Mouse (Mus musculus): ENCODE measurements around the gene Grip2.

The Grip2 gene

GRCm38 (mm10) chr6:91729677-91730127, 97.3 kb downstream of the Grip2 start:
- no peak for DNase-seq (ENCODE audit: extremely low spot score)

GRCm38 (mm10) chr6:91728939-91729619, 98.0 kb downstream of the Grip2 start:
- DNase-seq (ENCODE audit: extremely low spot score), result no peak

- no peak for DNase-seq (ENCODE audit: extremely low spot score)
Measured at GRCm38 (mm10) chr6:91727361-91727760, 99.7 kb downstream of the Grip2 start.

GRCm38 (mm10) chr6:91721215-91721701, 105.8 kb downstream of the Grip2 start:
- peak; percentile 60 for DNase-seq (ENCODE audit: extremely low spot score)

DNA sequence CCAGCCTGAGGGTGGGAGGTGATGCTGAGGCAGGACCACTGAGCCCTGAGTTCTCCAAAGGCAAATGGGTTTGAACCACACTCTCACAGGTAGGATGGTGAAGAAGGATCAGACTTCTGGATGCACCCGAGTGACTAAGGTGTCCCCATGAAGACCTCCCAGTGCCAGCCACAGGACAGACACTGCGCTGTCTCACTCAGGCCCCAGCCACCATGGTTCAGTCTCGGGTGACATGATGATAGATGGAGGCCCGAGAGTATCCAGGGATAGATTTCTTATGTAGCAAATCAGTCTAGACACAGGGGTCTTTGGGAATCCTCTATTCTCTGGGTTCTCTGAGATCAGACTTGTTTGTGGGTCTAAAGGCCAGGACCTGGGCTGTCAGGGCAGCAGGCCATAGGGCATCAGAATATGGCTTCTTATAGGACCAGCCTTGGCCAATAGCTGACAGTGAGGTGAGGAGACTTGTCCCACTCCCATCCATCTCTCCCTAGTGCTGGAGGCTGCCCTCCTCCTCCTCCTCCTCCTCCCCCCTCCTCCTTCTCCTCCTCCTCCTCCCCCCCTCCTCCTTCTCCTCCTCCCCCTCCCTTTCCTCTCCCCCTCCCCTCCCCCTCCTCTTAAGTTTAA, 106.3 kb downstream of the Grip2 start:
- peak; percentile 53 for DNase-seq (ENCODE audit: extremely low spot score)

DNA sequence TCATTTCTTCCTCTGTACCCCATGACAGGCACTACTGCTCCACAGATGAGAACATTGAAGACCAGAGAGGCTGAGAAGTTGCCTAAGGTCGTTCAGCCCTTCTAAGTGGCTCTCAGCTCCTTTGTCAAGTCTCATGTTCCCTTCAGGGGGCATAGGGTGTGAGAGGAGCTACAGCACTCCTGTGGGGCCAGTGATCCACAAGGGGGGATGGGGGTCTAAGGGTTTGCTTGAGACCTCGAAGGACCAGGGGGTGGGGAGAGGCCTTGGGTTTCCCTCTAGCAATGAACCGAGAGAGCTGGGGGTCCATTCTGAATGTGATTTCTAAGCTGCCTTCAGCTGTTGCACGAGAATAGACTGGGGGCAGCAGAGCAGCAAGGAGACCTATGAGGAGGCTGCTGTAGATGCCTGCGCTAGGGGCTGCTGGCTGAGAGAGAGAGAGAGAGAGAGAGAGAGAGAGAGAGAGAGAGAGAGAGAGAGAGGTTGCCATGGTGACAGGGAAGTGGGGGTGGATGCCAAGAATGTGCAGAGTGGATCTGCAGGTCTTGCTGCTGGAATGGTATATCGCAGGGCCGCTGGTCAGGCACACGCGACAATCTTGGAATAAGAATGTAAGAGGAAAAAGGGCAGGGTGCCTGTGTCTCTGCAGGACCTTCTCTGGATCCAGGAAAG, 107.1 kb downstream of the Grip2 start:
- DNase-seq (ENCODE audit: extremely low spot score), result peak; percentile 70

DNA sequence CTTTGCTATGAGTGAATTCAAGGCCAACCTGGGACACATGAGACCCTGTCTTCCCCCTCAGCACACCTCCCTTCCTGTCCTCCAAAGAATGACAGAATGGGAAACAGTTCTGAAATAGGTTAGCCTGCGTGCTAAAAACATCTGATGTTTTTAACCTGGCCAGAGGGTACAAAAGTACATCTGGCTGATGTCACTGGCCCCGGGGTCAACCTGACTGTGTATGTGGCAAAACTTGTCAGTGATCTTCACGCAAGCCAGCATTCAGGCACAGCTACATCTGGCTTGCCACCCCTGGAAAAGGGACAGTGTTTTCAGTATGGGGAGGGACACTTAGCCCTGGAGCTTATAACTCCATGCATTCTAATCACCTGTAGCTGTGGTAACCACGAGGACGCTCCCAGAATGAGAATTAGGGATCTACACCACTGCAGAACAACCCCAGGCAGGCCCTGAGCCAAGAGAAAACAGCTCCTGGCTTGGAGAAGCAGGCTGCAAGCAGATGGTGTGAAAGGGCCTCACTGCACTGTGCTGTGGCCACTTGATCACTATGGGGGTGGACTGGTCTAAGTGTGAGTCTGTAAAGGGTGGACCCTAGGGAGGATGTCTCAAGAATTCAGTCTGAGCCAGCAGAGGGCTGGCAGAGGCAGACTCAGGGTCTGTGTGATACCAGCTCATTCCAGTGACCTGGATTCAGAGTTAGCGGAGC, 107.9 kb downstream of the Grip2 start:
- DNase-seq (ENCODE audit: extremely low spot score), result no peak

- DNase-seq (ENCODE audit: extremely low spot score), result no peak
Measured at GRCm38 (mm10) chr6:91718603-91719002, 108.4 kb downstream of the Grip2 start.

DNA sequence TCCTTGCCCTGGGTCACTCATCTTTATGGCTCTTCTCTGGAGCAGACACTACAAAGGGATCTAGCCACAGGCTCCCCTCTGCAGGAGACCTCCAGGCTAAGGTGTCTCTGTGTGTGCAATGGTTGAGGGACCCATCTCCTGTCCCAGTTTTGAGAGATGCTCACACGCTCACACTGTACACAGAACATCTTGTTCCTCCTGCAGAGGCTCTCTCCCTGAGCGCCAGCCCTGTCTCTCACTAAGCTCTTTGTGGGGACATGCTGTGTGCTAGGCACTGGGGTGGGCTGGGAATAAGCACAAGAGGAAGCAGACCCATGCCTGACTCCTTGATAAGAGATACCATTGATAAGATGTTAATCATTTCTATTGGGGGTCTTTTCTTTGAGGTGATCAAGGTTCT, 109.0 kb downstream of the Grip2 start:
- DNase-seq (ENCODE audit: extremely low spot score), result no peak

DNA sequence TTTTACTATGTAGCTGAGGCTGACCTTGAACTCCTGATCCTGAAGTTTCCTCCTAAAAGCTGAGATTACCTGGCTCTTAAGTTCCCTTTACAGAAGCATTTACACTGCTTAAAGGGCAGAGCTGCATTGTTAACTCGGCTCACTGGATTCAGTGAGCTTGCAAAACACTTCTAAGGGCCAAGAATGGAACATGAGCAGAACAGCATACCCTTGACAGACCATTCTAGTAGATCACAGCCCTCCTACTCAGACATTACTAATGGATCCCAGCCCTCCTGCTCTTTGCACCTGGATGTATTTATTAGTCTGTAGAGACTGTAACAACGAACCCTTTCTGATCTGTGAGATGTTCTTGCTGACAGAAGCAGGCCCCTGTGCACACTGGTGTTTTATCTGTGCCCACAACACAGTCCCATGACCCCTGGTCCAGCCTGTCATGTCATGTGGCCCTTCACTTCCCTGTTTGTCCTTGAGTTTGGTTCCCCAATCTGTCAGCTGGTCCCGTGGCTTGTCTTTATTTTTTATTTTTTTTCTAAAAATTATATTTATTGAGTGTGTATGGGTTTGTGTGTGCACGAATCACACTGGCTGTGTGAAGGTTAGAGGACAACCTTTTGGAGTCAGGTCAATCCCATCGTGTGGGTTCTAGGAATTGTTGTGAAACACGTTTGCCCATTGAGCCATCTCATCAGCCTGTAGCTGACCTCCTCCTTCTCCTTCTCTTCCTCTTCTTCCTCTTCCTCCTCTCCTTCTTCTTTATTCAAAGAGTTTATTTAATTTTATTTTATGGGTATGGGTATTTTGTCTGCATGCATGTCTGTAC, 110.9 kb downstream of the Grip2 start:
- DNase-seq (ENCODE audit: extremely low spot score), result no peak

DNA sequence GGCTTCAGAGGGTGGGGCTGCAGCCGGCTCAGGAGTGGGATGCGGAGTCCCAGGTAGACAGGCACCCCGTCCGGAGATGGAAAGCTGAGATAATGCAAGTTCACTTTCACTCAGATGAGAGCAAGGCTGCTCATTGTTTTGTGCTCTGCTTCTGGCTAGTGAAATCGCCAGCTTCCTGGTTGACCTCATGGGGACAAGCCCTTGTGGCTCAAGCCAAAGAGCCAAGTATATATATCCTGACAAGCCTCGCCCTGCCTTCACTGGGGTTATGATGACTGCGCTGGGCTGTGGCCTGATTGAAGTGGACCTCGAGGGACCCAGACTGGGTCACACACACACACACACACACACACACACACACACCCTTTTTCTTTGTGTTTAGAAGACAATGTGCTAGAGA, 112.0 kb downstream of the Grip2 start:
- no peak for DNase-seq (ENCODE audit: extremely low spot score)

GRCm38 (mm10) chr6:91713370-91713896, 113.6 kb downstream of the Grip2 start:
- DNase-seq (ENCODE audit: extremely low spot score), result peak; percentile 76

- peak; percentile 84 for DNase-seq (ENCODE audit: extremely low spot score)
Measured at GRCm38 (mm10) chr6:91712855-91713331, 114.2 kb downstream of the Grip2 start.

DNA sequence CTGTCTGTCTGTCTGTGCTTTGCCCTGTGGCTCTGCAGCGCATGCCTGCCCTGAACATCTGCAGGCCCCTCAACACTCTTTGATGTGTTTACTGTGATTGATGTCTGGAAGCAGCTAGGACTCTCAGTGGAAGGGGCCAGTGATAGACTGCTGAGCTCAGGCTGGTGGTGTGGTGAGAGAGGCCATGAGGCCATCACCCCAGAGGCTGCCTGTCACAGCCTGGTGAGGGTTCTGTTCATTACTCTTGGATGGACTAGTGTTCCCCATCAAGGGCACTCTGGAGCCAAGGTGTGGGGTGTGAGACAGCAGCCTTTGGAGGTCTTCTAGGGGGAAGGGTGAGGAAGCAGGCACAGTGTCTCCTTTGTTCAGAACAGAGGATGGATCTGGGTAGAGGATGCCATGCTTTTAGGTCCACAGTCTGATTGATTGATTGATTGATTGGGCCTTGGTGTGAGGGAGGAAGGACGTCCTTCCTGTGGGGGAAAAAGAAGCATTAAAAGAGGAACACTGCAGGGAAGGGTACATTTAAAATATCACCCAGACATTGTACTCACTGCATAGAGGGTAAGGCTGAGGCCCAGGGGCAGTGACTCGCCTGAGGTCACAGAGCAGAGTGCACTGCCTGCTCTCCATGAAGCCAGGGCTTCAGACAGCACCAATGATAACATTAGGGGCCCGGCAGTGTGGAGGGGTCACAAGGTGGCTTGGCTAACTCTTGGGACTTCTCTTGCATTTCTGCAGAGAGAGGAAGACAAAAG, 114.8 kb downstream of the Grip2 start:
- peak; percentile 57 for DNase-seq (ENCODE audit: extremely low spot score)

All from embryo, embryonic 9.5 days (tissue).